Mouse (Mus musculus): ENCODE data around the gene Rrn3. TPM values are rescaled to one million over a fixed set of nuclear protein-coding genes. Genes with fewer than 3 reads are reported as not detected.
"Not testable (repeated sequence)": the region's sequence is repeated elsewhere in the genome, so short reads cannot be mapped to it uniquely, and the experiment has no call there.

Gene Rrn3
- polyA plus RNA-seq, 3 experiments from 2014 or later = 47.8 to 54.8 (median 48.1) TPM

- not testable (repeated sequence) for ATAC-seq
These were observed 12.9 kb downstream of the Rrn3 start for GRCm38 (mm10) chr16:13793441-13793840.

DNA sequence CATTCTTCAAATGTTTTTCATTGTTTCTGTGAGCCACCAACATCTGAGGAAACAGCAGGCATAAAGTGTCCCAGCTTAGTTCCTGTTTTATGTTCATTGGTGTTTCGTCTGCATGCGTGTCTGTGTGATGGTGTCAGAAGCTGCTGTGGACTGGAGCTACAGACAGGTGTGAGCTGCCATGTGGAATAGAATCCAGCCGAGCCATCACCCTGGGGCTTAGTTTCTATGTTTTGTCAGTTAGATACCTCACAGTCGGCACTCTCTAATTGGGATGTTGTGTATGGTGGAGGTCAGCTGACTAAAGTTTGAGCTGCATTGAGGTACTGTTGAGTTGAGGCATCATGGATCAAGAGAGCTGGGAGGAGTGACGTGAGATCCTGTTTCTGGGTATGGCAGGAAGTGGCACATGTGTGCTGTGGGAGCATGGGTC is 16.3 kb downstream of the Rrn3 start:
- ATAC-seq = peak; percentile 85

DNA sequence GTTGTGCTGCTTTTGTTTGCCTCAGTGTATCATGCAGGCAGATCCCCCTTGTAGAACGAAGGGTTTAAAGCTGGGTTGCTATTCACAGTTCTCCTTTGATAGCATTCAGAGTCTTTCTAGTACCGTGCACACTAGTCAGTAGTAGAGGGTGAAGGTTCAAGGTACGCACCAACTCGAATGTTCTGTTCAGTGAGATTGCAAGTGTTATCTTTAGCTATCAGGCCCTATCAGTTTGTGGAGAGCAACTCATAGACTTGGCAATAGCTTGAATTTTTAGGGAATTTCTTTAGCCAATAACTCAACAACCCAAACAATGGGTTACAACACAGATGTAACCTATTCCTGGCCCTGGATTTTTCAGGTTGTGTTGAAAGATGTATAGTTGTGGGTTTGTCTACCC is 20.7 kb downstream of the Rrn3 start:
- ATAC-seq = no peak

DNA sequence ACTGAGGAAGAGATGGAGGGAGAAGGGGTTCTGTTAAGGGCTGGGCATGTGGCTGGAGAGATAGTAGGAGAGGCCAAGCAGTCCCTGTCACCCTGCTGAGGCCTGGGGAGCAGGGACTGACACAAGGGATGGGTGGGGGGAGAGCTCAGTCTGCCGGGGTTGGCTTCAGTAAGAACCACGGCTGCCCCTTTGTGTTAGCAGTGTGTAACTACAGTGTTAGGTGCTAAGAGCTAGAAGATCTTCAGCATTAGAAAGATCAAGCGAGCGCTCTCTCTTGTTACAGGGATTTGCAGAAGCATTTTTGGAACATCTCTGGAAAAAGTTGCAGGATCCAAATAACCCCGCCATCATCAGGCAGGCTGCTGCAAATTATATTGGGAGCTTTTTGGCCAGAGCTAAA is 24.2 kb downstream of the Rrn3 start:
- no peak for ATAC-seq

DNA sequence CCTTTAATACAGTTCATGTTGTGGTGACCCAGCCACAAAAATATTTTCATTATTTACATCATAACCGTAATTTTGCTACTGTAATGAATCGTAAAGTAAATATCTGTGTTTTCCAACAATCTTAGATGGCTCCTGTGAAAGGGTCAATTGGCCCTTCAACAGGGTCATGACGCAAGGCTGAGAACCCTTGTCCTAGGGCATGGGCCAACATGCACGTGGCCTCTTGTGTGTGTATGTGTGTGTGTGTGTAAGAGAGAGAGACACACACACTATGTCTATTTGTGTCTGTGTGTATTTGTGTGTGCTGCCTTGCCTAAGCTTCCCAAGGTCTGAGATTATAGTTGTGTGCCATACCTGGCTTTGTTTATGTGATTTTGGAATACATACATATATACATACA is 27.1 kb downstream of the Rrn3 start:
- no peak for ATAC-seq

DNA sequence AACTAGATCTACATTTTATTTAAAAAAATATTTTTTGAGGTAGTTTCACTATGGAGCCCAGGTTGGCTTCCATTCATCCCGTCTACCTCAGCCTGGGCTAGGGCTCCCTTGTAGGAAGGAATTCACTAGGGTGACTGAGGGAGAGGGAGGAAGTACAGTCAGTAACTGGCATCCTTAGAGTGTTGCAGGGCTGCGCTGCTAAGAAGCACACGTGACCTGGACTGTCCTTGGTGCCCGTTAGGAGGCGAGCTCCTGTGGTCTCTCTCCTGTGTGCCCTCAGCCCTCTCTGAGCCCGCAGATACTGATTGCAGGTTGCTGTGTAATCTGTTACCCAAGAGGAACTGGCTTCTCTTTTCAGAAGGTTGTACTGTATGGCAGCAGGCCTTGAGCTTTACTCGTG is 27.9 kb downstream of the Rrn3 start:
- ATAC-seq = no peak

DNA sequence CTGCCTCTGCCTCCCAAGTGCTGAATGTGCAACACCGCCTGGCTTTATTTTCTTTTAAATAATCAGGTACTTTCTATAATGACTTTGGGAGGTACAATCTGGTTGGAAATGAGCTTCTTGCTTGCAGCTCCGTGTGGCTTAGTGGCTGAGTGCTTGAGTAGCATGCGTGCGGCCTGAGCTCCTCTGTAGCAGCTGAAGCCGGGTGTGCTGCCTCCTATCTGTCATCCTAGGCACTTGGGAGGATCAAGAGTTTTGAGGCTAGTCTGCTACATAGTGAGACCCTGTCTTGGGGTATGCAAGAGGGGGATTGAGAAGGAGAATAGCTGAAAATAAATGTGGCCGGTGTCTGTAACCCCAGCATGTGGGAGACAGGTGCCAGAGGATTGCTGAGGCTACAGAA is 31.6 kb downstream of the Rrn3 start:
- ATAC-seq = no peak

GRCm38 (mm10) chr16:13813200-13813599 is 32.7 kb downstream of the Rrn3 start:
- no peak for ATAC-seq

DNA sequence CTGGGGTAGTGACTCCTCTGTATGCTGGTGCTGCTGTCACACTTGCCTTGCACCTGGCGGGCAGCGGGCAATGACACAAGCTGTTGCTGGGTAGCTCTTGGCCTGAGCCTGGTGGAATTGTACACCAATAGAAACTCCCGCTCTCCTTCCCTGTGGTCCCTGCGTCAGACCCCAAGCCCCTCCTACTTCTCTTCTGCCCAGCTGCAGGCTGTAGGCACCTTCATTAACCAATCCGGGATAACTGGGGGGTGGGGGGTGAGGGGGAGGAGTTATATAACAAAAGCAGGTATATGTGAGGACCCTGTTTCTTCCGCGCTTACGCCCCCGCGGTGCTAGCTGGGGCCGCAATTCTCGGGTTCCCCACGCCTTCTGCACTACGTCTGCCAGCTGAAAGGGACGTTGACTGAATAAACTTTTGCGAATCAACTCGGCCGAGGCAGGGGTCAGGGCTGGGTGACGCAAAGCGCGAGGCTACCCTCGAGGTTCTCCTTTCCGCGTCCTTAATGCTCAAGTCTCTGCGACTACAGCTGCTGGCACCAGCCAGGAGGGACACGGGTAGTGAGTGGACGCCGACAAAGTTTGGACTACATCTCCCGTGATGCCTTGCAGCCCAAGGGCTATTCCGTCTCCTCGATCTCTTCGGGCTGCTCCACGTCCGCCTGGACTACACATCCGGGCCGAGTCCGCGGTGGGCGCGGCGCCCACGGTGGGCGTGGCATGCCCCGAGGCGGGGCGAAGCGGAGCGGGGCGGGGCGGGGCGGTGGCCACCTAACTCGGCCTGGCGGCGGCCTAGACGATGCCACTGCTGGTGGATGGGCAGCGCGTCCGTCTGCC is 38.3 kb downstream of the Rrn3 start, which contains the start of gene Ntan1:
Gene Ntan1, plus strand, starts transcription at position 286 of the 834 bp plus-strand sequence.
- ATAC-seq = peak; percentile 85

DNA sequence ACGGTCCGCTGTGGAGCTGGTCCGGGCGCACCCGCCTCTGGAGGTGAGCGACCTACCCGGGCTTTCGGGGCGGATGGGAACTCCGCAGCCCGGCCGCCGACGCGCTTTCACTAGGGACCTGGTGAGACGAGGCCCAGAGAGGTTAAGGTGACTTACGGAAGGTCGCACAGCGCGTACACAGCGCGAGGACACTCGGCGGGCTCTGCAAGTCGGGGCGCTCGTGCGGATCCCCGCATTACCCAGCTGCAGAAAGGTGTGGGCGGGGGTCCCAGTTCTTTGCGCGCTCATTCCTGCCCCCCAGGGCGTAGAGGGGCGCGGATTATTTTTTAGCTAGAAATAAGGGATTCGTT is 38.9 kb downstream of the Rrn3 start:
- ATAC-seq = peak; percentile 51

GRCm38 (mm10) chr16:13819806-13820500 is 39.4 kb downstream of the Rrn3 start:
- ATAC-seq = no peak

GRCm38 (mm10) chr16:13820771-13821170 is 40.3 kb downstream of the Rrn3 start:
- no peak for ATAC-seq

DNA sequence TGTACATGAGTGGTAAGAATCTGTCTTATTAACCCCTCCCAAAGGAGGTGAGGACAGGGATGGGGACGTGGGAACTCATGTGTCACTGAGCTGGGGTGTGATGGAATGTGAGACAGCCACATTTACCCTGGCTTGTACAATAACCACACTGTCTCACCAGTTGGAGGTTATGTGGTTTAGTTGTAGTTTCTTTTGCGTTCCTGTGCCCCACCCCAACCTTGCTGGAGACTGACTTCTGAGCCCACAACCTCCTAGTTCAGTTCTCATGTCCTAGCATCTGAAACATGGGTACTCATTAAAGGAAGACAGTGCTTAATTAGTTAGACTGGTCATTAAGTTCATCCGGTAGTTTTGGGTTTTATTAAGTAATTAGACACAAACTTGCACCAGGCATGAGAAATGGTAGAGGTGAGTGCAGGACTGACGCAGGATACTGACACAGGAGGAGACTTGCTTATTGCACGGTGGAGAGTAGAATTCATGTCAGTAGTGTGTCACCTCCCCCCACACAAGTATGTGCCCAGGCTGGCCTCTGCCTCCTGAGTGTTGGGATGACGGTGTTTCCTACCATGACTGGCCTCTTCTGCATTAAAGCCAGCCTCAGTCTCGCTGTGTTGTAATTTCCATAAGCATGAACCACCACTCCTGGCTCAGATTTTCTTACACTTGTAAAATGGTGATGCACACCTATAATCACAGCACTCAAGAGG is 45.4 kb downstream of the Rrn3 start:
- no peak for ATAC-seq

DNA sequence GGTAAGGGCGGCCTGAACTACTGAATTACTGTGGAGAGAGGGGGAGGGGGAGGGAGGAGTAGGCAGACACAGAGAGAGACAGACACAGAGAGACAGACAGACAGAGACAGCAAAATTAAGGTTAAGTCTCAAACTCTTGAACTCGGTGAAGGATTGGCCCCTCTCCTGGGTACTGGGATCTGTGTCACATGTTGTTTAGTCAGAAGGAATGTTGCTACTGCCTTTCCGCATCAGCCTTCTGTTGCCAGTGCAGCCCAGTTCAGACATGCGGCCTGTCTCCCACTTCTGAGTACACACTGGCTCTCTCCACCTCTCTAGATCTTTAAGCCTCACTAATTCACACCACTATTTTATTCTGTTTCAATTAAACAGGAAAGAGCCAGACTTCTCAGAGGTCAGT is 46.0 kb downstream of the Rrn3 start:
- ATAC-seq = no peak

DNA sequence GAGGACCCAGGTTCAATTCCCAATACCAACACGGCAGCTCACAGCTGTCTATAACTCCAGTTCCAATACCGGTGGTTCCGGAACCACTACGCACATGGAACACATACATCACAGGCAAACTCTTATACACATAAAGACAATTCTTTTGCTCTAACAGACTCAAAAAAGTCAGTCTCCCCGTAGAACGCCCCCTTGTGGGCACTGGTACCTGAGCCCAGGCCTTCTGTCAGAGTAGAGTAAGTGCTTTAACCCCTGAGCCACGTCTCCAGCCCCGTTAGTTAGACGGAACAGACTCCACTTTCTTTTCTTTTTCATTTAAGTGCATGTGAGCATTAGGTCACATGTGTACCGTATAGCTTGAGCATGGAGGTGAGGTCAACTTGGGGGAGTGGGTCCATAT is 49.9 kb downstream of the Rrn3 start:
- no peak for ATAC-seq

DNA sequence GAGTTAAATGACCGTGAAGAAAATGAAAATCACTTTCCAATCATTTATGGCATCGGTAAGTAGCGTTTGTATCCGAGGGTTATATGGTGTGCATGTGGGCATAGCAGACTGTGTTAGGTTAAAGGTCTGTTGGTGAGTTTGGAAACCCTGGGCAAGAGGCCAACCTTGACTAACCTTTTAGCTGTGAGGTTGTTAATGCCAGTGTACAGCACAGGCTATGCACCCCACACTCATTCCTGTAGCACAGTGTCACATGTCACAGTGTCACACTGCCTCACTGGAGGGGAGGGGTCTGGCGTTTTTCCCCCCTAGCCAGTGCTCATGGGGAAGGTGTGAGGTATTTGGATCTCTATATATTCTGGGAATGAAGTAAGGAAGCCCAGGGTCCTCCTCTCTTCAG is 51.1 kb downstream of the Rrn3 start:
- ATAC-seq = no peak

DNA sequence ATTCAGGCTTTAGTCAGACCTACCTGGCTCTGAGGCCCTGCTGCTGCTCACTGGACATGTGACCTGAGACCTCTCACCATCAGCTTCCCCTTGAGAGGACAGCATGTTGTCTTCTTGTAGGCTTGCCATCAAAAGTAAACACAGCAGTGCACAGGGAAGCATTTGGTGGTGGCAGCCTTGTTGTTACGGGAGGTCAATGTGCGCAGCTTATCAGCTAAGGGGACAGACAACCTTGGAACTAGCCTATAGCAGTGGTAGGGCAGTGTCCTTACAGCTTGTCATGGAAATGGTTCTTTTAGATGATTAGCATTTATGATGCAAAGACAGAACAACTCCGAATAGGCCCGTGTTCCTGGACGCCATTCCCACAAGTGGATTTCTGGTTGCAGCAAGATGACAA is 53.9 kb downstream of the Rrn3 start:
- no peak for ATAC-seq

- no peak for ATAC-seq
These were observed 59.5 kb downstream of the Rrn3 start for GRCm38 (mm10) chr16:13840056-13840455.

GRCm38 (mm10) chr16:13840956-13841355 is 60.4 kb downstream of the Rrn3 start:
- ATAC-seq = no peak

GRCm38 (mm10) chr16:13845031-13845430 is 64.5 kb downstream of the Rrn3 start:
- no peak for ATAC-seq

GRCm38 (mm10) chr16:13846675-13847074 is 66.2 kb downstream of the Rrn3 start:
- ATAC-seq = no peak

DNA sequence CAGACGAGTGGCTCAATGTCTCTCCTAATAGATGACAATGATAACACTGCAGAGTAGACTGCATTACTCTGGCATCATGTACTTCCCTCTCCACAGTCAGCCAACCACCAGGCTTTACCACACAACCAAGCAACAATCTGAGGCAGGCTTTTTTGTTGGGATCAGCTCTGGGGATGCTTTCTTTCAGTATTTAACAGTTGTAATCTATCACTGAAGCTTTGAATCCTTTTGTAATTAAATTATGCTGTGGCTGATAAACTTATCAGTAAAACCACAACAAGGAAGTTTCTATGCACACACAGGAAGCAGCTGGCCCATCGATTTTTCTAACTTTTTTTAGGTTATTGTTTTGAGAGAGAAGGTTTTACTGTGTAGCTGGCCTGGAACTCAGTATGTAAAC is 67.8 kb downstream of the Rrn3 start:
- ATAC-seq = peak; percentile 58

DNA sequence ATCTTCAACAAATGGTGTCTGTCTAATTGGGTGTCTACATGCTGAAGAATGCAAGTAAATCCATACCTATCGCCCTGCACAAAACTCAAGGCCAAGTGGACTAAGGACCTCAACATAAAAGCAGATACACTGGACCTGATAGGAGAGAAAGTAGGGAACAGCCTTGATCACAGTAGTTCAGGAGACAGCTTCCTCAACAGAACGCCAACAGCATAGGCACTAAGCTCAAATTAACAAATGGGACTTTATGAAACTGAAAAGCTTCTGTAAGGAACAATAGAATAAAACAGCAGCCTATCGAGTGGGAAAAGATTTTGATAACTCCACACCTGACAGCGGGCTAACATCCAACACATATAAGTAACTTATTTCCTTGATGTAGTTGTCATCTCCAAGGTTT is 70.9 kb downstream of the Rrn3 start:
- no peak for ATAC-seq

DNA sequence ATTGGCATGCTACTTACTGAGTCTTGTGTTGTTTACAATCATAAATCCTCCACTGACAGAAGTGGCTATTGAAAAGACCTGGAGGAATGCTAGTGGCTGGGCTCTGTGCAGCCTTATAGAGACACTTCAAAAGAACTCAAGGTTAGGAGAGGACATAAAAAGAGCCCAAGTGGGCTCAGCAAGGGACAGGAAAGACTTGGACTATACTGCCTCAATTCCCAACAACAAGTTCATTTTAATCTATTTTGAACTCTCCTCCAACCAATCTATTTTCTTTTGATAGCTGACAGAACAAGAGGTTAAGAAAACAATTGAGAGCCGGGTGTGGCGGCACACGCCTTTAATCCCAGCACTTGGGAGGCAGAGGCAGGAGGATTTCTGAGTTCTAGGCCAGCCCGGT is 73.4 kb downstream of the Rrn3 start:
- ATAC-seq = no peak
